Mouse (Mus musculus) cerebellum, adult 8-10 months (tissue): Measurements from ENCODE around the gene Nme1.

Experiments used
- DNase-seq: peaks from one replicate; pipeline ENCODE4 v3.0.0; 2022

Gene Nme1

GRCm38 (mm10) chr11:93968005-93968847 is at the start of gene Nme1, which contains the start of gene Gm20390:
Gene Nme1, minus strand, starts transcription at chr11:93968521.
Gene Gm20390, minus strand, starts transcription at chr11:93968293.
- peak; percentile 98 for DNase-seq

DNA sequence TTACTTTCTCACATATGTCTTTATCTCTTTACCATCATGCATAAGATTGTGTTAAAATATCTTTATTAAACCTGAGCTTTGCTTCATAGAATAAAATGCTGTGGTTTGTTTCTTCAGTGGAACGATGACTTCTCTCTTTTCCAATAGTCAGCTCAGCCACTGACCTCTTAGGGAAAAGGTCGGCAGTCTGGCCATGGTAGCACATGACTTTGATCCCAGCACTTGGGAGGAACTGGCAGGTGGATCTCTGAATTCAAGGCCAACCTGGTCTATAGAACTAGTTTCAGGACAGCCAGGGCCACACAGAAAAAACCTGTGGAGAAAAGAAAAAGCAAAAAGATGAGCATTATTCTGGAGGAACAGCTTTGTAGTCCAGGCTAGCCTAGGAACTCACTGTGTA is 35.0 kb upstream of the Nme1 start:
- no peak for DNase-seq

GRCm38 (mm10) chr11:93999276-93999675 is 31.0 kb upstream of the Nme1 start:
- no peak for DNase-seq

DNA sequence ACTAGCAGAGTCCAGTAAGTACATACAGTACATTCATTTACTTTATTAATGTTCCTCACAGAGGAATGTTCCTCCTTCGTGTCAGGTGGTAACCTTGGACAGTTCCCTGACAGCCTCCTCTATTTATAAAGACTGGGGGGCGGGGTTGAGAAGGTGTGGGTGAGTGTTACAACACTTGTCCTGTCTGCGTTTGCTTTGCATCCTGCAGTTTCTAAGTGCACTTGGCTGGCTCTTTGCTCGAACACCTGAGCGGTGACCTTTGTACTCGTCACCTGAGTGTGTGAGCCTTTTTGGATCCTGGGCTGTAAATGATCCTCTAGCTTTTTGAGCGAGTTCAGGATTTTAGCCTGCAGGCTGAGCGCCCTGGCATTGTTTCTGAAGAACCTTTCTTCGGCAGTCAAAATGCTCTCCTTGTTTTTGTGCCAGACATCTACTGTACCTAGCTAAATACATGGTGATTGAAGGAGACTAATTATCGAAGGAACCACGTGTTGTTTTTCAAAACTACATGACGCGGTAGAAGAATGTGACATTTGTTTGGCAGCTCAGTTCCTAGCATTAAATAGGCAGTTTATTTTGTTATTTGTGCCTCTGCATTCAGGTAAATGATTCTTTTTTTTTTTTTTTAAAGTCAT is 28.9 kb upstream of the Nme1 start:
- peak; percentile 25 for DNase-seq

GRCm38 (mm10) chr11:93996306-93997140 is 28.2 kb upstream of the Nme1 start:
- no peak for DNase-seq

GRCm38 (mm10) chr11:93995720-93996305 is 27.5 kb upstream of the Nme1 start, which contains the start of gene Spag9:
Gene Spag9, plus strand, starts transcription at chr11:93996091.
- peak; percentile 90 for DNase-seq

- DNase-seq = peak; percentile 71
Observed at GRCm38 (mm10) chr11:93995111-93995719, 26.9 kb upstream of the Nme1 start.

GRCm38 (mm10) chr11:93994531-93994930 is 26.2 kb upstream of the Nme1 start:
- no peak for DNase-seq

- DNase-seq = no peak
Observed at GRCm38 (mm10) chr11:93988328-93989062, 20.2 kb upstream of the Nme1 start.

DNA sequence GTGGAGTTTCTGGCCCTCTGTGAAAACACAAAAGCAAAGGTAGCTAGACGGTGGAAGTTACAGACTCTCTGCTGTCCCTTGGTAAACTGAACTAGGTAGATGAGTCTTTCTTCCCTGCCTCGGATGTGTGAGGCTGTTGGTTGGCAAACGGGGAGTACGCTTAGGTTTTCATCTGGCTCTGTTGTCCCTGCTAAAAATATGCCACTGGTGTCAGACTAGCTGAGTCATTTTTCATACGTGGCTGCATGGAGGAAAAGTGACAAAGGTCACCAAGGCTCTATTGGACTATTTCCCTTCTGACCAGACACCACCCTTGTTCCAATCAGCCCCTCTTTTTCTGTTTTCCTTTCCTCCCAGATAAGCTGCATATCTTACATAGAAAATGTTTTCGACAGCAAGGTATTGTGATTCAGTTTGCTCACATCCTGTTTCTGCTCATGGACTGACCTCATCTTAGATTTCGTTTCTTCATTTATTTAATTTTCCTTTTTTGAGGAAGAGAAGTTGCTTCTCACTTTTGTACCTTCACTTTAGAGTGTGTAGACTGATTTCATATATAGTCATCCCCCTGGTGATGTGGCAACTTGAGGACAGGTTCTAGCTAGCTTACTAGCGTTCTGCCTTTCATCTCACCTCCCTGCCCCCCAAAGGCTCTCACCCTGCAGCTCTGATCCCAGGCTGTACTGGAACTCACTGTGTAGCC is 19.5 kb upstream of the Nme1 start:
- DNase-seq = no peak

DNA sequence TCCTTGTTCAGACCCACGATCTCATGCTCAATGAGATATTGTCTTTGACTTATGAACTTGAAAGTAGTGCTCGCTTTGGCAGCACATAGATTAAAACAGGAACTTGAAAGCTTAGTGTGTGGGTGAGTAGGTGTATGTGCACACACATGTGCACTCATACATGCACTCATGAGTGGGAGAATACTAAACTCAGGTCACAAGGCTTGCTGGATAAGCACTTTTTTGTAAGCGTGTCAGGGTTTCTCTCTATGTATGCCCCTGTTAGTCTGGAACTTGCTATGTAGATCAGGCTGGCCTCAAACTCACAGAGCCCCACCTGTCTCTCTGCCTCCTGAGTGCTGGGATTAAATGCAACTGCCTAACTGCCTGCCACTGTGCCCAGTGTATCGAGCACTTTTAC is 18.7 kb upstream of the Nme1 start:
- no peak for DNase-seq

DNA sequence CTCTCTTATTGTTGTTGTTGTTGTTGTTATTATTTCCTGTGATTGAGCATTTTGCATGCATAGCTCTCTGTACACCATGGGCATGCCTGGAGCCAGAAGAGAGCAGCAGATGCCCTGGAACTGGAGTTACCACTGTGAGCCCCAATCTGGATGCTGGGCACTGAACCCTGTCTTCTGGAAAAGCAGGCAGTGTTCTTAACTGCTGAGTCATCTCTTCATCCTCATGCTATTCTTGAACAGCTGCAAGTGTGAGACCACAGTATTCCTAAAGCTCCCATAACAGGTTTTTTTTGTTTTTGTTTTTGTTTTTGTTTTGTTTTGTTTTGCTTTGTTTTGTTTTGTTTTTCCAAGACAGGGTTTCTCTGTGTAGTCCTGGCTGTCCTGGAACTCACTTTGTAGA is 18.0 kb upstream of the Nme1 start:
- no peak for DNase-seq

GRCm38 (mm10) chr11:93985265-93985664 is 16.9 kb upstream of the Nme1 start:
- DNase-seq = no peak

DNA sequence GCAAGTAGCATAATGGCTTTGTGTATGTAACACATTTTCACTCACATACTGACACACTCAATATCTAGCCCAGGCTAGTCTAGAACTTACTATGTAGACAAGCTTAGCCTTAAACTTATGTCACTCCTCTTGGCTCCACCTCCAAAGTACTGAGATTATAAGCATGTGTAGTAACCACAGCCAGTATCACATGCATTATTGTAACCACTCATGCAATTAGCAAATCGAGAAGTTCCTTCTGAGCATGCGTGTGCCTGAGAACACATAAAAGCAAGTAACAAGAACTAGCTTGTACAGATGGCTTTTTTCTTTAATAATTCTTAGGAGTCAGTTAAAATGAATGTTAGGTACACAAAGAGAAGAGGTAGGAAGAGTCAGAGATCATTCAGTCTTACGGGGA is 16.3 kb upstream of the Nme1 start:
- no peak for DNase-seq

- DNase-seq = no peak
Observed at GRCm38 (mm10) chr11:93979502-93980049, 11.3 kb upstream of the Nme1 start.

- no peak for DNase-seq
Observed at GRCm38 (mm10) chr11:93972951-93973350, 4.6 kb upstream of the Nme1 start.

- no peak for DNase-seq
Observed at GRCm38 (mm10) chr11:93969799-93970198, 1.5 kb upstream of the Nme1 start.

- DNase-seq = no peak
Observed at GRCm38 (mm10) chr11:93969171-93969570, 850 bp upstream of the Nme1 start.

GRCm38 (mm10) chr11:93968848-93969128 is 467 bp upstream of the Nme1 start:
- DNase-seq = no peak

DNA sequence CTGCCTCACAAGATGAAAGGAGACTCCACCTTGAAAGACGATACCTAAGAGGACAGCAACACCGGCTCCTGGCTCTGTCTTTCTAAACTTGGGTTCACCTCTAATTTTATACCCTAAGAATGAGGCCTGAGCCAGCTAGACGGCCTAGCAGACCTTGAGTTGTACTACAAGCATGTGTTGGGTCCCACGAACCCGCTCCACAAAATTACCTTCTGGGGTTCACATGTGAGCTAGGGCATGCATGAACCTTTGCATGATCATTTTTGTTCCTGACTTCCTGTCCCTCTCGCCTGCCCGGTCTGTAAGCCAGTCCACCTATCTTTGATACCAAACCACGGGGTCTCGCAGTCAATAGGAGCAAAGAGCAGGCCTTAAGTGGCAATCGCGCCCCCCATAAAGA is 940 bp downstream of the Nme1 start:
- DNase-seq = no peak

DNA sequence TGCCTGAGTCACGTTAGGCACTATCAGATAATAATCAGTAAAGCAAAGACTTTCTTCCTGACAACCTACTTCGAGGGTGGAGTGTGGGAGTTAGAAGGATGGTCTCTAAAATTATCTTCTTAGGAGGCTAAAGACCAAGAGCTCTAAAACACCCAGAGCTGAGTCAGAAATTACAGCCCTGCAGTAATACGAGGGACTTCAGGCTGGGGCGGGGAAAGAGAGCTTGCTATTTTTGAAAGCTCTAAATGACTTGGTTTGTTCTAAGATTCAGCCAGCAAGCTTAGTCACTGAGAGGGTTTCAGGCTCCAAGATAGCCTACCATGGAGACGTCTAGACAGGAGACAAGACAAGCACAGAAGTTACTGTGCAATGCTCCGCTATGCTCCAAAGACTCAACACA is 2.9 kb downstream of the Nme1 start:
- DNase-seq = no peak
